Mouse (Mus musculus): ENCODE results near the gene Crebrf.

GRCm38 (mm10) chr17:26802886-26803285 is 87.4 kb downstream of the Crebrf start:
- TF ChIP-seq CTCF (IDR thresholded peaks at IDR 0.05; ENCODE audit: control insufficient read depth, insufficient read depth, insufficient read length), result no peak
- no peak for TF ChIP-seq CEBPB (IDR thresholded peaks at IDR 0.05; ENCODE audit: low read depth)
- no peak for TF ChIP-seq USF1 (IDR thresholded peaks at IDR 0.05; ENCODE audit: low read depth)
- TF ChIP-seq MYOD1 (IDR thresholded peaks at IDR 0.05; ENCODE audit: control insufficient read depth, insufficient read length, low read depth), result no peak
- TF ChIP-seq FOSL1 (IDR thresholded peaks at IDR 0.05; ENCODE audit: insufficient read depth, low read length, poor library complexity, severe bottlenecking), result no peak
- no peak for TF ChIP-seq MAX (IDR thresholded peaks at IDR 0.05)
